Mouse (Mus musculus) ovary, adult 2 months (tissue): ENCODE results near the gene Pias1. TPM values are rescaled to one million over a fixed set of nuclear protein-coding genes. Genes with fewer than 3 reads are reported as not detected.

Experiments used
- polyA plus RNA-seq: library from polyadenylated mRNA; depleted of rRNA; stranded (reverse); fragments of >200 nt; gene quantifications from 2 replicates; pipeline ENCODE4 v1.2.3, GENCODE M21; 2012; rRNA removed

Gene Pias1
- 16.0 and 22.1 TPM in 2 replicates for polyA plus RNA-seq

GRCm38 (mm10) chr9:62987824-62988223 lies at the start of gene Pias1:
TSS of gene Pias1 (minus strand) at chr9:62987924.

GRCm38 (mm10) chr9:62857719-62858261 lies 129.9 kb downstream of the Pias1 start, which contains the start of gene Calml4:
TSS of gene Calml4 (plus strand) at chr9:62858080.

GRCm38 (mm10) chr9:62838506-62839171 lies 149.1 kb downstream of the Pias1 start, which contains the start of gene Cln6:
TSS of gene Cln6 (plus strand) at chr9:62838785.

Other genes with a start within 250 kb of the Pias1 start
- gene Fem1b, start 176.0 kb downstream of the Pias1 start, polyA plus RNA-seq = 16.4 and 19.4 TPM in 2 replicates
- 80.7 and 84.0 TPM in 2 replicates for gene Cln6, start 149.1 kb downstream of the Pias1 start, polyA plus RNA-seq
- gene Calml4, start 129.8 kb downstream of the Pias1 start, polyA plus RNA-seq = 5.8 and 7.2 TPM in 2 replicates
- gene Skor1, start 161.0 kb upstream of the Pias1 start, polyA plus RNA-seq = 0.08 and 0.09 TPM in 2 replicates